Mouse (Mus musculus) A20 (cell line): Measurements from ENCODE around the gene Tnni3k.

Experiments used
- DNase-seq: peaks from one replicate; pipeline ENCODE4 v3.0.0-alpha.2; 2011; ENCODE audit warnings: low read depth, low spot score

The Tnni3k gene

GRCm38 (mm10) chr3:154949551-154949950 is 105.7 kb downstream of the Tnni3k start:
- no peak for DNase-seq

- DNase-seq: no peak
Observed at GRCm38 (mm10) chr3:154945688-154946161, 109.5 kb downstream of the Tnni3k start.

- DNase-seq: no peak
Observed at GRCm38 (mm10) chr3:154927757-154928156, 127.5 kb downstream of the Tnni3k start.

GRCm38 (mm10) chr3:154924936-154925335 is 130.3 kb downstream of the Tnni3k start:
- no peak for DNase-seq

GRCm38 (mm10) chr3:154915566-154915965 is 139.6 kb downstream of the Tnni3k start:
- DNase-seq: no peak

GRCm38 (mm10) chr3:154913641-154914040 is 141.6 kb downstream of the Tnni3k start:
- no peak for DNase-seq

GRCm38 (mm10) chr3:154896737-154897136 is 158.5 kb downstream of the Tnni3k start:
- DNase-seq: peak; percentile 41

- no peak for DNase-seq
Observed at GRCm38 (mm10) chr3:154893225-154893624, 162.0 kb downstream of the Tnni3k start.

- no peak for DNase-seq
Observed at GRCm38 (mm10) chr3:154885452-154885851, 169.8 kb downstream of the Tnni3k start.

- DNase-seq: no peak
Observed at GRCm38 (mm10) chr3:154885048-154885447, 170.2 kb downstream of the Tnni3k start.

GRCm38 (mm10) chr3:154881428-154881986 is 173.7 kb downstream of the Tnni3k start:
- DNase-seq: no peak

- DNase-seq: no peak
Observed at GRCm38 (mm10) chr3:154880536-154880939, 174.7 kb downstream of the Tnni3k start.

- no peak for DNase-seq
Observed at GRCm38 (mm10) chr3:154880108-154880507, 175.1 kb downstream of the Tnni3k start.

GRCm38 (mm10) chr3:154879515-154879914 is 175.7 kb downstream of the Tnni3k start:
- no peak for DNase-seq

GRCm38 (mm10) chr3:154879080-154879479 is 176.1 kb downstream of the Tnni3k start:
- no peak for DNase-seq

- no peak for DNase-seq
Observed at GRCm38 (mm10) chr3:154868807-154869206, 186.4 kb downstream of the Tnni3k start.

- DNase-seq: no peak
Observed at GRCm38 (mm10) chr3:154861921-154862320, 193.3 kb downstream of the Tnni3k start.

- DNase-seq: no peak
Observed at GRCm38 (mm10) chr3:154859721-154860120, 195.5 kb downstream of the Tnni3k start.

GRCm38 (mm10) chr3:154853257-154853656 is 201.9 kb downstream of the Tnni3k start:
- DNase-seq: no peak

- DNase-seq: no peak
Observed at GRCm38 (mm10) chr3:154852281-154852680, 202.9 kb downstream of the Tnni3k start.

GRCm38 (mm10) chr3:154842247-154842646 is 213.0 kb downstream of the Tnni3k start:
- DNase-seq: peak; percentile 68

GRCm38 (mm10) chr3:154841076-154841475 is 214.1 kb downstream of the Tnni3k start:
- no peak for DNase-seq

GRCm38 (mm10) chr3:154837861-154838260 is 217.3 kb downstream of the Tnni3k start:
- no peak for DNase-seq

- peak; percentile 17 for DNase-seq
Observed at GRCm38 (mm10) chr3:154836137-154836536, 219.1 kb downstream of the Tnni3k start.
